Comparison of ENCODE assay signal across 8 mouse cellular contexts in the genomic region with DNA sequence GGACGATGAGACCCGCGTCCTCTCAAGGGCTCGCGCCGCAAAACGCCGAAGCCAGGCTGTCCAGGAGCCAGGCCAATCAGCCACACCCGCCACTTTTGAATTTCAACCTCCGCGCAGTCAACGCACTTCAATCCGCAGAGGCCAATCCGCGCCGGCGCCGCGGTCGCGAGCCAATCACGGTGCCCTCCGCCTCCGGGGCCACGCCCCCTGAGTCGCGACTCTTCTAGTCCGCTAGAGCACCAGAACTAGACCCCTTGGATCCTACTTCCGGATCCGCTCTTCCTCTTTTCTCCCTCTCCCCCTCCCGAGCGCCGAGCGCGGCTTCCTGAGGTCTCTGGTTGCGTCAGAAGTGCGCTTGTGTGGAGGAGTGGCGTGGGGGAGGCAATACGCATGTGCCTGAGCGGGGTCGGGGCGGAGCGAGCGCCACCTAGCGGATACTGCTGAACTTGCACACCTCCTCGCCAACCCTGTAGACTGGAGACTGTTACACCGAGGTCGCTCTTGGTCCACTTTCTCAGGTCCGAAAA. TPM values are rescaled to one million over a fixed set of nuclear protein-coding genes. Genes with fewer than 3 reads are reported as not detected.
A peak's percentile ranks its signal among the peaks of the same experiment; 100 is the strongest.
DNase-seq lines count a peak whose midpoint lies in the region; ATAC-seq lines count a peak whose summit lies in the region.

A gene (minus strand): TSS at position 129 of the 527 bp plus-strand sequence.

- peak within 1 kb of the TSS; percentile 61 for H3K4me3 ChIP-seq in hindbrain, embryonic 16.5 days (ENCODE audit: low read length)
- peak within 1 kb of the TSS; percentile 62 for H3K4me3 ChIP-seq in macrophage (ENCODE audit: inconsistent target)

- no peaks in the 10 kb centered on the region for H3K36me3 ChIP-seq in hindbrain, embryonic 16.5 days (ENCODE audit: control insufficient read depth, insufficient read depth, low read length)
- no peaks in the 10 kb centered on the region for H3K36me3 ChIP-seq in macrophage (ENCODE audit: inconsistent target)

- DNase-seq in WW6 (ENCODE audit: low read depth, low spot score) = peak; percentile 97
- peak; percentile 99 to 100 for DNase-seq in cerebellum, postnatal 4 days (ENCODE audit: low spot score in 2 of 2)
- peak; percentile 99 for DNase-seq in gastrocnemius, adult 18-20 months (ENCODE audit: low spot score)
- peak; percentile 99 for DNase-seq in left cerebral cortex, adult 18-20 months (ENCODE audit: low spot score in 2 of 2)
- peak; percentile 100 for DNase-seq in right cerebral cortex, adult 18-20 months
- peak; percentile 98 for DNase-seq in urinary bladder, postnatal 10 days (ENCODE audit: low spot score)

- H3K4me2 ChIP-seq in hindbrain, embryonic 16.5 days (ENCODE audit: low read length) = peak within 1 kb of the TSS; percentile 74

- H3K79me2 ChIP-seq in macrophage (ENCODE audit: inconsistent target) = peaks cover 45% of the 10 kb centered on the region

- whole genome bisulfite sequencing in hindbrain, embryonic 16.5 days = under 1% methylated on average over 45 of the region's 49 CpGs
- under 1% methylated on average over 38 of the region's 49 CpGs for WGBS in macrophage (ENCODE audit: missing documents)

- H3K27ac ChIP-seq in hindbrain, embryonic 16.5 days (ENCODE audit: low read depth, low read length) = peak within 1 kb of the TSS; percentile 48; the same call in 1 of the 2 replicates
- peak within 1 kb of the TSS; percentile 50 for H3K27ac ChIP-seq in macrophage

- H3K9me3 ChIP-seq in hindbrain, embryonic 16.5 days (ENCODE audit: control insufficient read depth, low read length) = no peaks in the 10 kb centered on the region

- peaks cover 4% of the 10 kb centered on the region; the same call in 1 of the 2 replicates for H3K4me1 ChIP-seq in hindbrain, embryonic 16.5 days (ENCODE audit: control insufficient read depth, insufficient read depth, low read depth, low read length)

- H3K9ac ChIP-seq in hindbrain, embryonic 16.5 days (ENCODE audit: low read depth, low read length) = peak within 1 kb of the TSS; percentile 59

- ATAC-seq in hindbrain, embryonic 16.5 days = peak; percentile 100

- no peaks in the 10 kb centered on the region for H3K27me3 ChIP-seq in hindbrain, embryonic 16.5 days (replicated peaks; ENCODE audit: control insufficient read depth, insufficient read depth, low read length)

RNA-seq across cellular contexts. Expression of the gene that starts here (rescaled TPM):
- under 1 TPM in 1 of 2 experiments, not detected in 1; 0.34 TPM for total RNA-seq in gastrocnemius, adult 18-20 months (2021)
- 2.5 and 2.6 TPM in 2 replicates for polyA plus RNA-seq in hindbrain, embryonic 16.5 days (2015; fragmentation: Nextera tagmentation; extraction: Ambion mirVana)
- 1 to 10 TPM; 2.5 to 2.8 TPM for total RNA-seq in left cerebral cortex, adult 18-20 months (2021)
- total RNA-seq in macrophage (2018; cell fraction: chromatin; rRNA removed) = 10 to 100 TPM in 3 of 26 experiments, 1 to 10 TPM in 21, under 1 TPM in 2; 0.48 to 22.5 (median 3.1) TPM
- total RNA-seq in macrophage (2018; cell fraction: cytosol; rRNA removed) = 1 to 10 TPM in 24 of 26 experiments, under 1 TPM in 2; 0.88 to 4.9 (median 2.3) TPM
- 10 to 100 TPM in 1 of 26 experiments, 1 to 10 TPM in 24, under 1 TPM in 1; 0.86 to 15.9 (median 2.5) TPM for total RNA-seq in macrophage (2018; cell fraction: nucleus; rRNA removed)
- polyA plus RNA-seq in macrophage (2018) = 1.3 to 6.1 TPM (median 2.3 TPM) in 3 replicates

Comparison
In these comparisons a context has a peak if more than half of its experiments do, and no peak if none do; other contexts are left out.
1. Peak in every context shown above with its lines: DNase-seq, ATAC-seq, H3K4me3 ChIP-seq and H3K27ac ChIP-seq.
2. Peak in DNase-seq in gastrocnemius, adult 18-20 months; RNA of the gene not detected or under 1 TPM.